Mouse (Mus musculus): Measurements from ENCODE around the gene Gm12185.
"Not testable (repeated sequence)": the region's sequence is repeated elsewhere in the genome, so short reads cannot be mapped to it uniquely, and the experiment has no call there.

The Gm12185 gene

GRCm38 (mm10) chr11:48918380-48918779 is 73.6 kb downstream of the Gm12185 start:
- DNase-seq (ENCODE audit: low spot score), result no peak

DNA sequence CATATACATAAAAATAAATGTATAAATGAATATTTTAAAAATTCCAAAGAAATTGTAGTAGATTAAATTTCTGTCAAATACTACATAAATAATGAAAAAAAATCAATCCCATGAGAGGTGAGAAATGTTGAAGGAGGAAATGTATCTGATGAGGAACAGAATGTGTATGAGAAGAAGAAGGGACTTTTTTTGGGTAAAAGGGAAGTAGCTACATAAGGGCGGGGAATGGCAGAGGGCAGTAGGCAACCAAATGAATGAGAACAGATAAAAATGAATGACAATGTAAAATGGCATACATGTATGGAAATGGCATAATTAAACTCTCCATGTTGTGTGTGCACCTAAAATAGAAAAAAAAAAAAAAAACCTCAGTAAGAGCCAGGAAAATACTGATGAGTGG is 78.4 kb downstream of the Gm12185 start:
- DNase-seq (ENCODE audit: low spot score), result no peak

DNA sequence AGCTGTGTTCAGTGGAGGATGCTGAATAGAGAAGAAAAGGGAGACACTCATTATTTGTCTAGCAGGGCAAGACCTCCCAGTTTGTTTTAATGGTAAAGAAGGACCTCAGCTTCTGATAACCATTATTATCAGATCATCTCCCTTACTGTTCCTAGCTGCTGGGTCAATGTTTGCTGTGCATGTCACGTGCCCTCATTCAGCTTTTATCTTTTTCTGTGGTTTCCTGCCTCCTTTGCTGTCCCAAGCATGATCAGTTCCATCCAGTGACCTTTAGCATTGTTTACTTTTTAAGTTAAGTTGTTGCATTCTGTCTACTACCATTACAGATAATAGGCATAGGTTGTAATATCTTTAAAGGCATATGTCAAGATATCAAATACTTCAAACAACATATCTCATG is 83.6 kb downstream of the Gm12185 start:
- peak; percentile 56 for DNase-seq (ENCODE audit: low spot score)

GRCm38 (mm10) chr11:48902021-48902420 is 90.0 kb downstream of the Gm12185 start, which contains the start of gene Gm5431:
Gene Gm5431, minus strand, starts transcription at chr11:48902214.
- no peak for DNase-seq (ENCODE audit: low spot score)

DNA sequence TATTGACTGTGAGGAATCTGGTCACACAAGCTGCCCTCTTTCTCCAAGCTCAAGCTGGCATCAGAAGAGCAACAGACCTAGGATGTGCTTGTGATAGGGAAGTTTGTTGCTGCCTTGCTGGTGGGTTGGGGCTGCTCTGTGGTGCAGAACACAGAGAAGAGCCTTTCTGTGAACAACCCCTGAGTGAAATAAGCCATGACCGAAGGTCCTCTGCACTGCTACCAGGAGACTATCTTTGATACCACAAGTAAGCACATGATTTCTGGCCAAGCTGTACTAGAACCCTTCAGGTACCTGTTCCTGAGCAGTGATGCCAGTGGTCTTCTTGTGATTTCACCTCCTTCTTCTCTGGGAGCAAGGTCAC is 90.5 kb downstream of the Gm12185 start:
- not testable (repeated sequence) for DNase-seq (ENCODE audit: low spot score)

- not testable (repeated sequence) for DNase-seq (ENCODE audit: low spot score)
These were observed 91.1 kb downstream of the Gm12185 start for GRCm38 (mm10) chr11:48900654-48901566.

GRCm38 (mm10) chr11:48898812-48899431 is 93.1 kb downstream of the Gm12185 start:
- DNase-seq (ENCODE audit: low spot score), result no peak

GRCm38 (mm10) chr11:48876680-48877079 is 115.3 kb downstream of the Gm12185 start:
- DNase-seq (ENCODE audit: low spot score), result no peak

- DNase-seq (ENCODE audit: low spot score), result not testable (repeated sequence)
These were observed 116.6 kb downstream of the Gm12185 start for GRCm38 (mm10) chr11:48875343-48875837.

- DNase-seq (ENCODE audit: low spot score), result peak; percentile 68
These were observed 117.6 kb downstream of the Gm12185 start for GRCm38 (mm10) chr11:48874465-48874864.

GRCm38 (mm10) chr11:48873591-48874290 is 118.3 kb downstream of the Gm12185 start:
- peak; percentile 74 for DNase-seq (ENCODE audit: low spot score)

DNA sequence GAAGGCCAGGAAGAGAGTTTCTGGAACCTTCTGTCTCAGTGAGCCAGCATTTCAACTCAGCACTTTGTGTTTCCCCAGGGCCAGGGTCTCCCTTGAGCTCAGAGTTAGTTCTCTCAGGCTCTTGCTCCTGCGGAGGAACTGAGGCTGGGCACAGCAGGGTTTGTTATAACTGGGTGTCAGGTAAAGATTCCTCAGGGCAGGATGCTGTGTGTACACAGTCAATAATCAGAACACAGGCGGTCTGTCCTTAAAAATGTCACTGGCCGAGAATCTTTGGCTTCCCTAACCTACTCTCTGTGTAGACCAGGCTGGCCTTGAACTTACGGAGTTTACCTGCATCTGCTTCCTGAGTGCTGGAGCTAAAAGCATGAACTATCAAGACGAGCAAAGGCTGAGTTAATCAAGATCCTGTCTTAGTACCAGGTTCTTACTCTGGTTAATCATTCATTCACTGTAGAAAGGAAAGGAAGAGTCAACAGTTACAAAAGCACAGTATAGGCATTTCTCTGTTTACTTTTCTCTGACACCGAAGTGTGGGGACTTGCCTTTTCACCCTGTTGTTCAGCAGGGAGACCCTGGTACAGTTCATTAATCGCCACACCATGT is 119.2 kb downstream of the Gm12185 start:
- peak; percentile 64 for DNase-seq (ENCODE audit: low spot score)

GRCm38 (mm10) chr11:48871817-48872541 is 120.0 kb downstream of the Gm12185 start:
- peak; percentile 41 for DNase-seq (ENCODE audit: low spot score)

GRCm38 (mm10) chr11:48871201-48871772 is 120.7 kb downstream of the Gm12185 start, which contains the start of gene Irgm1:
Gene Irgm1, minus strand, starts transcription at chr11:48871683.
- peak; percentile 74 for DNase-seq (ENCODE audit: low spot score)

DNA sequence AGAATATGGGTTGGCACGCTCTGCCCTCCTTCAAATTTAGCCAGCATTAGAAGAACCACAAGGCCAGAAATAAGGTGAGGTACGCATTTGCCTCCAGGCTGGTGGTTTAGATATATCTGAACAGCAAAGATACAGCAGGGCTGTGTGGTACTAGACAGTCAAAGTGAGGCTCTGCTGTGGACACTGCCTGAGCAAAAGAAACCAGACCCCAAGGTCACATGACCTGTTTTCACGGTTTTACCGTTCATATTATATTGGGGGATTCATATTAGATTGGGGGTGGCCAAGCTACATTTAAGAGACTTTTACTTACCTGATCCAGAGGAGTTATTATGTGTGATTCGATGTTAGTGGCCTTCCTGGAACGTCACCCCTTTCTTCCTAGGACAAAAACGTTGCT is 121.2 kb downstream of the Gm12185 start:
- no peak for DNase-seq (ENCODE audit: low spot score)

DNA sequence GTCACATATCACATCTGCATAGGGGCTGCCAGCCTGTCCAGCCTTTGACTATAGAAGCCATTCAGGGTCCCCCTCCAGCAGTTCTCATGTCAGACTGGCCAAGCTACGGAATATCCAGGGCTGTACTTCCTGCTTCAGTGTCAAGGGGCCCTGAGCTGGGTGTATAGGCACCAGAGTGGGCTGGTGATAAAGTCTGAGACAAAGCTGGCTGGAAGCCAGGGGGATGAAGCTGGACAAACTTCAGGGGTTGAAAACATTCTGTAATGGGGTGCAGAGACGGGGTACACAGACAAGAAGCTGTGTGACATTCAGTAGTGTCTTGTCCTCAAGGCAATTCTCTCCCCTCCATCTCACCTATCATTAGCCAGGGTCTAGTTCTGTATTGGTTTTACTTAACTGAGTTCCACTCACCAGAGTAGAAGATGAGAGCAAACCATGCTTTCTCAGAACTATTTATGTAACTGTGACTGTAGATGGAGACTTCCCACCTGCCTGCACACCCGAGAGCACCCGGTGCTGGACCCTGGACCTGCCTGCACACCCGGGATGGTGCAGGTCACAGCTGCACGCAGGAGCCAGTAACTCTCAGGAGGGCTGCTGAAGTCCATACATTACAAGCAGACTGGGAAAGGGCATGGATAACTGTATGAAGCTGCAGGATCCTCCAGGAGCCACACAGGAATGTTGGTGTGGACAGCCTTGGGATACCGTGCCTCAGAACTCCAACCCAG is 122.5 kb downstream of the Gm12185 start:
- no peak for DNase-seq (ENCODE audit: low spot score)

- no peak for DNase-seq (ENCODE audit: low spot score)
These were observed 125.5 kb downstream of the Gm12185 start for GRCm38 (mm10) chr11:48866481-48866880.

- DNase-seq (ENCODE audit: low spot score), result no peak
These were observed 128.2 kb downstream of the Gm12185 start for GRCm38 (mm10) chr11:48863808-48864207.

DNA sequence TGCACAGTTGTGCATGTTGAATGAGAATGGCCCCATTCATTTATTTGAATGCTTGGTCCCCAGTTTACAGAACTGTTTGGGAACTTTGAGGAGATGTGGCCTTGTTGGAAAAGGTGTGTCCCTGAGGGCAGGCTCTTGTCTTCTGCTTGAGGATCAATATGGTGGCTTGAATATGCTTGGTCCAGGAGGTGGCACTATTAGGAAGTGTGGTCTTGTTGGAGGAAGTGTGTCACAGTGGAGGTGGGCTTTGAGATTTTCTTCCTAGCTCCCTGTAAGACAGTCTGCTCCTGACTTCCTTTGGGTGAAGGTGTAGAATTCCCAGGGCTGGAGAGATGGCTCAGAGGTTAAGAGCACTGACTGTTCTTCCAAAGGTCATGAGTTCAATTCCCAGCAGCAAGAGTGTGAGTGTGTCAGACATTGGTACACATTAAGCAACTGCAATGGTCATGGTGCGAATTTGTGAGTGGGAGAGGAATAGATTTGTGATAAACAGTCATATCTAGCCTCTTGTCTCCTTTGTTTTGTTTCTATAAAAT is 129.2 kb downstream of the Gm12185 start:
- DNase-seq (ENCODE audit: low spot score), result peak; percentile 69

DNA sequence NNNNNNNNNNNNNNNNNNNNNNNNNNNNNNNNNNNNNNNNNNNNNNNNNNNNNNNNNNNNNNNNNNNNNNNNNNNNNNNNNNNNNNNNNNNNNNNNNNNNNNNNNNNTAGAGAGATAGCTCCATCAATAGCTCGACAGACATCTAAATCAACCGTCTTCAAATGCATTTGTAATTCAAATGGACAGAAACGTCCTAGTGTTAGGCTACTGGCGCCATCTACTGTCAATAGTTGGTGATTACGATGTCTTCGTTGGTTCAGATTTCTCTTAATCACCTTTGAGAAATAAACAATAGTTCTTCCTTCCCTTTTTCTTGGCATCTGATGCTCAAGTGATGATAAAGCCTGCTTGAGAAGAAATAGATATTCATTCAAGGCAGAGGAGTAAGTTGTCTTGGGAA is 133.0 kb downstream of the Gm12185 start:
- DNase-seq (ENCODE audit: low spot score), result peak; percentile 38

All from yolk sac, embryonic 10.5 days (tissue).